Mouse (Mus musculus) ovary, adult 18-20 months (tissue): ENCODE measurements around the gene Ptges3l.
"Not testable (repeated sequence)": the region's sequence is repeated elsewhere in the genome, so short reads cannot be mapped to it uniquely, and the experiment has no call there.

Source experiments
- DNase-seq: peaks from one replicate; pipeline ENCODE4 v3.0.0; 2022; ENCODE audit warnings: low spot score, mixed read lengths

The Ptges3l gene

GRCm38 (mm10) chr11:101455627-101456026 lies 30.5 kb upstream of the Ptges3l start:
- no peak for DNase-seq

- no peak for DNase-seq
These were observed 29.6 kb upstream of the Ptges3l start for GRCm38 (mm10) chr11:101454702-101455101.

- no peak for DNase-seq
These were observed 27.1 kb upstream of the Ptges3l start for GRCm38 (mm10) chr11:101452093-101452774.

GRCm38 (mm10) chr11:101451536-101451935 lies 26.4 kb upstream of the Ptges3l start:
- no peak for DNase-seq

DNA sequence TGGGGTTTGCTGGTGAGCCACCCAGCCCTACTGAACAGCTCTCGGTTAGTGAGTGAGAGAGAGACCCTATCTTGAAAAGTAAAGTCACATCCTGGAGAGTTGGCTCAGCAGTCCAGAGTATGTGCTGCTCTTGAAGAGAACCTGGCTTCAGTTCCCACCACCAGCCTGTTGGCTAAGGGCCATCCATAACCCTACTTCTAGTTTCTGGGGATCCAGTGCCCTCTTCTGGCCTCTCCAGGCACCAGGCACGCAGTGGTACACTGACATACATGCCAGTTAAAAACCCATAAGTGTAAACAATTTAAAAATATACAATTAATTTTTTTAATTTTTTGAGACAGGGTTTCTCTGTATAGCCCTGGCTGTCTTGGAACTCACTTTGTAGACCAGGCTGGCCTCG lies 25.3 kb upstream of the Ptges3l start:
- no peak for DNase-seq

DNA sequence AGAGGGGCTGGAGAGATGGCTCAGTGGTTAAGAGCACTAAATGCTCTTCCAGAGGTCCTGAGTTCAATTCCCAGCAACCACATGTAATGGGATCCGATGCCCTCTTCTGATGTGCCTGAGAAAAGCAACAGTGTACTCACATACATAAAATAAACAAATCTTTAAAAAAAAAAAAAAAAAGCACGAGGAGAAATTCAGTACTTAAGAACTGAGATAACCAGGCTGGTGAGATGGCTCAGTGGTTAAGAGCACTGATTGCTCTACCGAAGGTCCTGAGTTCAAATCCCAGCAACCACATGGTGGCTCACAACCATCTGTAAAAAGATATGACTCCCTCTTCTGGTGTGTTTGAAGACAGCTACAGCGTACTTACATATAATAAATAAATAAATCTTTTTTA lies 24.5 kb upstream of the Ptges3l start:
- not testable (repeated sequence) for DNase-seq

GRCm38 (mm10) chr11:101448899-101449298 lies 23.8 kb upstream of the Ptges3l start:
- no peak for DNase-seq

GRCm38 (mm10) chr11:101448274-101448746 lies 23.2 kb upstream of the Ptges3l start, which contains the start of gene Ifi35:
Gene Ifi35, plus strand, starts transcription at chr11:101448407.
- DNase-seq, result peak; percentile 71

DNA sequence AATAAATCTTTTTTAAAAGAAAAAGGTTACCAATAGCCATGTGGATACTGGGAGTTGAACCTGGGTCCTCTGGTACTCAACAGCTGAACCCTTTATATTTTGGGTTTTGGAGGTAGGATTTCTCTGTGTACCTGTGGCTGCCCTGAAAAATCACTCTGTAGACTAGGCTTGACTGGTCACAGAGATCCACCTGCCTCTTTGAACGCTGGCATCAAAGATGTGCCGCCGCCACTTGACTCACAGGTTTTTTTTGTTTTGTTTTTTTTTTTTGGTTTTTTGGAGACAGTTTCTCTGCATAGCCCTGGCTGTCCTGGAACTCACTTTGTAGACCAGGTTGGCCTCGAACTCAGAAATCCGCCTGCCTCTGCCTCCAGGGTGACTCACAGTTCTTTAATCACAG lies 22.7 kb upstream of the Ptges3l start:
- no peak for DNase-seq

GRCm38 (mm10) chr11:101446860-101447259 lies 21.7 kb upstream of the Ptges3l start:
- not testable (repeated sequence) for DNase-seq

DNA sequence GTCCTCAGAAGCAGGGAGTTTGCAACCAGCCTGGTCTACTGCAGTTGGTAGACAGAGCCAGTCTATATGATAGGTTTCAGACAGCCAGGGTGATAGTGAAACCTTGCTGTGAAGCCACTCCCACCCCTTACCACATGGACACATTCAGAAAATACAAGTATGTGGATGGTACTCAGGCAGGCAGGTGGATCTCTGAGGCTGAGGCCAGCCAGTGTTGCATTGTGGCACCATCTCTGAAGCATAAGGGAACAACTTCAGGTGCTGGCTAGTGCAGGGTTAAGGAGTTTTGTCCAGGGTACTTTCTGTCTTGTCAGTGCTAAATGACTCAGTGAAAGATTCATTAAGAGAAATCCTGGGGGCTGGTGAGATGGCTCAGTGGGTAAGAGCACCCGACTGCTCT lies 21.2 kb upstream of the Ptges3l start:
- no peak for DNase-seq

GRCm38 (mm10) chr11:101442760-101443159 lies 17.6 kb upstream of the Ptges3l start:
- DNase-seq, result no peak

DNA sequence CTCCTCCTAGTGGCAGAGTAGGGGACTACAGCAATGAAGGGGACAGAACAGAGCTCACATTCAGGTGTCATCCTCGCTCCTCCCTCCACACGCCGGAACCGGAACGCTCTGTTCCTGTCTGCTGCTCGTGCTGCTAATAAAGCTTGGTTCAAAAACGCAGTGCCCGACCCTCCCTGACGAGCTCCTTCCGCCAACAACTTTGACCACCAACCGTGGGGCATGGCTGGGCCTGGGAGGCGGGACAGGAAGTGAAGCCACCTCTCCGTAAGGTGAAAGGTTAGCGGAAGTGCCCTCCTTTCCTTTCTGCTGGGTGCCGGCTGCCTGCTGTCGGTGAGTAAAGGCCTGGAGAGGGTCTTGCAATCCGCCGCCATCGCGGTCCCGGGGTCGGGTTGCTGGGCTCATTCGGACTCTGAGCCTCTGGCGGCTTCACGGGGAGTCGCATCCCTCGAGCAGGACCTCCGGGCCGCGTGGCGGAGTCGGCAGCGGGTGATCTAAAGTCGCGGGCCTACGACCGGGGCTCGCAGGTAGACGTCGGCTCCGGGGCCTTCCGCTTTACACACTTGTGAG lies 17.1 kb upstream of the Ptges3l start, which contains the start of gene Rpl27:
Gene Rpl27 (plus strand): TSS at position 172 of the 567 bp plus-strand sequence.
- DNase-seq, result peak; percentile 99

- DNase-seq, result not testable (repeated sequence)
These were observed 16.5 kb upstream of the Ptges3l start for GRCm38 (mm10) chr11:101441450-101442126.

GRCm38 (mm10) chr11:101438006-101438405 lies 12.9 kb upstream of the Ptges3l start:
- not testable (repeated sequence) for DNase-seq

DNA sequence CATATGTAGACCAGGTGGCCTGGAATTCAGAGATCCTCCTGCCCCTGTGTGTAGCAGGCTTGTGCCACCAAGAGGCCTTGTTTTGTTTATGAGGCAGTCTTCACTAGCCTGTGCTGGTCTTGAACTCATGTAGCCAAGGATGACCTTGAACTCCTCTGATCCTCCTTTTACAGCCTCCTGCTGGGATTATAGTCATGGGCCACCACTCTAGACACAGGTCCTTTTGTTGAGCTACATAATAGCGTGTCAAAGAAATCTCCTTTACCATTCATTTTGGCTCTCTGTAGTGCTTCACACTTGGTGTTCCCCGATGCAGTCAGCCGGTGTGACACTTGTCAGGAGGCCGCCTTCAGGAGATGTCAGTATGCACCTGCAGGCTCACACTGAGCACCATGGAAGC lies 11.8 kb upstream of the Ptges3l start:
- DNase-seq, result no peak

DNA sequence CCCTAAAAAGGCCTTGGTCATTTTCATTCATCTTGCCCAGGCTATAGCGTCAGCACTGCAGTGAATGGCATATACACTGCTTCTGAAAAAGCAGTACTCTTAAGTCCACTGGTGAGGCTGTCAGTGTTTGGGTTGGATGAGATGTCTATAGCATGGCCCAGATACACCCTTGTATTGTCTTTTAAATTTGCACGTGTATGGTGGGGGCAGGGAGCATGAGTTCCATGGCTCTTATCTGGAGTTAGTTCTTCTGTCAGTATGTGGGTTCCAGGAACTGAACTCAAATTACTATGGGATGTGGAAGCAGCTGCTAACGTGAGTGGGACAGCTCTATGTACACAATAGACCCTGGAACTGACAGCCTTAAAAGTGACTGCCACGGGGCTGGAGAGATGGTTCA lies 10.7 kb upstream of the Ptges3l start:
- DNase-seq, result no peak

DNA sequence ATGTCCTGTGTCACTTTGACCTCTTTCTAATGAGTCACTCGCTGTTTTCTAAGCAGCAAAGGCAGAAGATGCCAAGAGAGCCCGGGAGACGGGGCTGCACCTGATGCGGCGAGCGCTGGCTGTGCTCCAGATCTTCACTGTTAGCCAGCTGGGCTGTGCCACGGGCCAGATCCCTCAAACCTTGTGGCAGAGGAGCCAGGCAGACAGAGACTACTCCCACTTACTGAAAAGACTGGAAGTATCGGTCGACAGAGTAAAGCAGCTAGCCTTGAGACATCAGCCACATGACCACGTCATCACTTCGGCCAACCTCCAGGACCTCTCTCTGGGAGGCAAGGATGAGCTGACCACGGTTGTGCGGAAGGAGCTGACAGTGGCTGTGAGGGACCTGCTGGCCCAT lies 8.3 kb upstream of the Ptges3l start:
- DNase-seq, result peak; percentile 52

DNA sequence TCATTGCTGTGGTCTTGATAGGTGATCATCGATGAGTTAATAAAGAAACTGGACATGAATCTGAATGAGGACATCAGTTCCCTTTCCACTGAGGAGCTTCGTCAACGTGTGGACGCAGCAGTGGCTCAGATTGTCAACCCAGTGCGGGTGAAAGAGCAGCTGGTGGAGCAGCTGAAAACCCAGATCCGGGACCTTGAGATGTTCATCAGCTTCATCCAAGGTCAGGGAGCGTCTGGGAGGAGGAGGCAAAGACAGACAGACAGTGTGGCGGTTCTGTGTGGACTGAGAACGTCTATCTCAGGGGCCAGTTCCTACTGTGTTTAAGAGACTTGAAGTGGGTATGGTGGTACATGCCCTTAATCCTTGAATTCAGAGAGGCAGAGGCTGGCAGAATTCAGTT lies 6.2 kb upstream of the Ptges3l start:
- peak; percentile 56 for DNase-seq

DNA sequence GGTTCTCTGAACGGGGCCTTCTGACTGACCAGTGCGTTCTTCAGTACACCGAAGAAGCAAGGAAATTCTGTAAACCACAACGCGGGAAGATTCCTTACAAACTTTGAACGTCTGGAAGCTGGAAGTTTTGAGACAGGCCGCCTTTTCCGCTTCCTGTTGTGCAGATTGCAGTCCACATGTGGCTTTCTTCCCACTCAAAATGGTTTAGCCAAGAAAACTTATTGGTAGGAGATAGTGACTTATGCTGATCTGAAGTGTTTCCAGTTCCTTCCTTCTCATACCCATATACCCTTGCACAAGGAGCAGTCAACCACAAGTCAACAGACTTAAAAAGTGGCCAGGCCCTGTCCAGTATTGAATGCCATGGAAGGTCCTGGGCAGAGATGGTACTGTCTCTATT lies 1.0 kb upstream of the Ptges3l start:
- DNase-seq, result no peak

- DNase-seq, result no peak
These were observed 855 bp downstream of the Ptges3l start, which contains the start of gene Gm27029 for GRCm38 (mm10) chr11:101424105-101424851. Gene Gm27029, minus strand, starts transcription at chr11:101424796.

DNA sequence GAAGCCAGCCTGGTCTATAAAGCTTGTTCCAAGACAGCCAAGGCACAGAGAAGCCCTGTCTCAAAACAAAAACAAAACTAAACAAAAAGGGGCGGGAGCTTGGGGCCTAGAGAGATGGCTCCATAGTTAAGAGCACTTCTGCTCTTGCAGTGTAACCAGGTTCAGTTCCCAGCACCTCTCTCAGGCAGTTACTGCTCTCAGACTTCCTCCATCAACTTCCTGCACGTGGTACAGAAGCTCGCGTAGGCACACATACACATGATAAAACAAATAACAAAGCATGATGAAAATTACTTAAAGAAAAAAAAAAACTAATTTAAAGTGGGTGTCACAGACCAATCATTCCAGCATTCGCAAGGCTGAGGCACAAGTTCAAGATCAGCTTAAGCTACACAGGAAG lies 5.0 kb downstream of the Ptges3l start:
- DNase-seq, result no peak
